ENCODE assay signal across 29 mouse cellular contexts in the genomic region with DNA sequence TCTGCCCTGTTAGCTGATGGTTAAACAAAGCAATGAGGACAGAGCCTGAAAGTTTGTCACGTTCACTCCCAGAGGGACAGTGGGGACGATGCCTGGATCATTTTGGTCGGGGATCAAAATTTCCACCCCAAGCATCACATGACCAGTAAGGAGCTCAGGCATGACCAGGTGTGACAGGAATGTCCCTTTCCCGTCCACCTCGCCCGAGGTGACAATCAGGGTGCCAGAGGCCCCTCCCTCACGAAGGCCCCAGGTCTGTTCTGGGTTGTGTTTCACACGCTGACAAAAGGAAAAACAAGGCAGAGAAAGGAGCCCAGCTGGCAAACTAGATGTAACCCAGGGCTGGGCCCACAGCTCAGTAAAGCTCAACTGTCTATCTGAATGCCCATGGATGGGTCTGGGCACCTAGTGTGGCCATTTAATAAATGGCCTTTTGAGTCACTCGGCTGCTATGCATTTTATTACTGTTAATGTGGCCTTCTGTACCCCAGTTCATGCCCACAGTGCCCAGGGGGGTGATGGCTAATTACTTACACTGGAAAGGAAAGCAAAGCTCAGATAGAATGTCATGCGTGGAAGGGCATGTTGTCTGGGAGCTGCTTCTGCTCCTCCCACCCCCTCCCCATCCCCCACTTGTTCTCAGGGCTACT. TPM values are rescaled to one million over a fixed set of nuclear protein-coding genes. Genes with fewer than 3 reads are reported as not detected.
DNase-seq lines count a peak whose midpoint lies in the region; ATAC-seq and TF ChIP-seq lines count a peak whose summit lies in the region.
"Had no signal": no experiment of that assay in that cellular context is flagged by ENCODE, and none has a peak within 500 bp of the region (broad histone marks: within the 10 kb centered on the region; RNA-seq: fewer than 3 reads in every experiment).

No protein-coding gene starts in this region.

- H3K9ac ChIP-seq in kidney, embryonic 14.5 days (ENCODE audit: low read depth, low read length): no peak overlapping the region
- H3K9ac ChIP-seq: embryonic facial prominence, embryonic 12.5 days; forebrain, embryonic 15.5 days; hindbrain, embryonic 15.5 days; liver, embryonic 12.5 days; liver, postnatal 0 days; midbrain, embryonic 13.5 days; neural tube, embryonic 15.5 days; stomach, embryonic 15.5 days had no signal

- no peaks in the 10 kb centered on the region for H3K27me3 ChIP-seq in Patski
- H3K27me3 ChIP-seq in kidney, embryonic 14.5 days (ENCODE audit: control insufficient read depth, insufficient read depth, low read length): no peaks in the 10 kb centered on the region
- no peaks in the 10 kb centered on the region for H3K27me3 ChIP-seq in forebrain, embryonic 10.5 days (ENCODE audit: poor library complexity, severe bottlenecking)
- H3K27me3 ChIP-seq: embryonic facial prominence, embryonic 12.5 days; forebrain, embryonic 15.5 days; hindbrain, embryonic 15.5 days; liver, embryonic 12.5 days; midbrain, embryonic 13.5 days; neural tube, embryonic 15.5 days; stomach, embryonic 15.5 days had no signal

- POLR2A ChIA-PET in Patski (lab: Charles Lee): interaction anchor here (0.5 to 1.8 kb wide), 5 partner anchors 12 to 290 kb away, joined by 3 to 6 read pairs (median 4); no protein-coding TSS in a partner anchor

- DNase-seq in Patski (ENCODE audit: low read depth, low spot score): peak; percentile 87
- peak; percentile 84 for DNase-seq in kidney, adult 11 months
- peak; percentile 72 for DNase-seq in kidney, postnatal 14 days
- no peak for DNase-seq in c-Kit-positive CD71-positive TER-119-positive erythroid progenitor cells, embryonic 14.5 days (ENCODE audit: low spot score)
- no peak for DNase-seq in thymus, postnatal 14 days
- DNase-seq in forebrain, embryonic 10.5 days (ENCODE audit: extremely low spot score, low spot score): no peak
- DNase-seq: adrenal gland, postnatal 36 days; cerebellum, adult 8-10 months; cerebellum, postnatal 25 days; gastrocnemius, adult 2 months; heart, postnatal 14 days; left cerebral cortex, postnatal 4 days; liver, postnatal 0 days; retina, postnatal 1 day; right cerebral cortex, postnatal 14 days; thymus, postnatal 25 days had no signal

- H3K27ac ChIP-seq in kidney, embryonic 14.5 days (ENCODE audit: low read depth, low read length): peak overlapping the region; percentile 20; the same call in 1 of the 2 replicates
- H3K27ac ChIP-seq in forebrain, embryonic 10.5 days: no peak overlapping the region
- H3K27ac ChIP-seq: embryonic facial prominence, embryonic 12.5 days; forebrain, embryonic 15.5 days; gastrocnemius, adult 2 months; hindbrain, embryonic 10.5 days; hindbrain, embryonic 15.5 days; left cerebral cortex, adult 2 months; liver, embryonic 12.5 days; macrophage; midbrain, embryonic 13.5 days; neural tube, embryonic 15.5 days; stomach, embryonic 15.5 days had no signal

- CTCF ChIA-PET in Patski (lab: Charles Lee): interaction anchor here (0.7 to 1.2 kb wide), 6 partner anchors 9 to 358 kb away, joined by 3 to 5 read pairs (median 3); a partner anchor contains a TSS

- H3K4me1 ChIP-seq in kidney, embryonic 14.5 days (ENCODE audit: control insufficient read depth, insufficient read depth, low read length): peaks cover 29% of the 10 kb centered on the region; the same call in 1 of the 2 replicates
- no peaks in the 10 kb centered on the region for H3K4me1 ChIP-seq in forebrain, embryonic 10.5 days
- H3K4me1 ChIP-seq: embryonic facial prominence, embryonic 12.5 days; forebrain, embryonic 15.5 days; hindbrain, embryonic 10.5 days; hindbrain, embryonic 15.5 days; midbrain, embryonic 13.5 days; neural tube, embryonic 15.5 days; stomach, embryonic 15.5 days had no signal

- TF ChIP-seq CTCF in Patski (IDR thresholded peaks at IDR 0.05): no peak

- no peak overlapping the region for H3K4me3 ChIP-seq in kidney, embryonic 14.5 days (ENCODE audit: low read length)
- H3K4me3 ChIP-seq in forebrain, embryonic 10.5 days: no peak overlapping the region
- H3K4me3 ChIP-seq: embryonic facial prominence, embryonic 12.5 days; forebrain, embryonic 15.5 days; gastrocnemius, adult 2 months; hindbrain, embryonic 10.5 days; hindbrain, embryonic 15.5 days; left cerebral cortex, adult 2 months; liver, embryonic 12.5 days; midbrain, embryonic 13.5 days; neural tube, embryonic 15.5 days; stomach, embryonic 15.5 days had no signal

- 40% methylated on average over 10 of the region's 10 CpGs for WGBS in kidney, embryonic 14.5 days
- WGBS in forebrain, embryonic 10.5 days: 82% methylated on average over 10 of the region's 10 CpGs

- H3K36me3 ChIP-seq in kidney, embryonic 14.5 days (ENCODE audit: control insufficient read depth, insufficient read depth, low read length): peaks cover 83% of the 10 kb centered on the region
- H3K36me3 ChIP-seq in forebrain, embryonic 10.5 days (replicated peaks): peaks cover 93% of the 10 kb centered on the region

- peak; percentile 70 for ATAC-seq in Patski
- no peak for ATAC-seq in kidney, embryonic 14.5 days (ENCODE audit: low FRiP score, low TSS enrichment)
- ATAC-seq: CD4-positive, CD25-positive, alpha-beta regulatory T cell, adult 4 months; forebrain, embryonic 15.5 days; inflammation-experienced regulatory T-cells, adult 6 months; liver, embryonic 12.5 days; liver, postnatal 0 days; midbrain, embryonic 13.5 days had no signal

- H3K4me2 ChIP-seq in kidney, embryonic 14.5 days (replicated peaks; ENCODE audit: low read depth, low read length): no peak overlapping the region
- H3K4me2 ChIP-seq: embryonic facial prominence, embryonic 12.5 days; forebrain, embryonic 15.5 days; hindbrain, embryonic 15.5 days; liver, embryonic 12.5 days; midbrain, embryonic 13.5 days; neural tube, embryonic 15.5 days; stomach, embryonic 15.5 days had no signal

- H3K9me3 ChIP-seq in kidney, embryonic 14.5 days (ENCODE audit: control insufficient read depth, low read length): no peaks in the 10 kb centered on the region
- H3K9me3 ChIP-seq in forebrain, embryonic 10.5 days: no peaks in the 10 kb centered on the region
- H3K9me3 ChIP-seq: embryonic facial prominence, embryonic 12.5 days; forebrain, embryonic 15.5 days; hindbrain, embryonic 10.5 days; hindbrain, embryonic 15.5 days; liver, embryonic 12.5 days; midbrain, embryonic 13.5 days; neural tube, embryonic 15.5 days; stomach, embryonic 15.5 days had no signal

- in situ Hi-C loops in Patski (cut with MboI; ENCODE audit: low pct_unique_long_range_greater_than_20kb): no loop called here

RNA-seq across cellular contexts. Expression of a gene that starts 35.6 kb away (rescaled TPM):
- 281 TPM for polyA plus RNA-seq in Patski (2021)
- 52.3 and 94.7 TPM in 2 replicates for polyA plus RNA-seq in kidney, embryonic 14.5 days (2014; fragmentation: Nextera tagmentation; extraction: Ambion mirVana)
- polyA plus RNA-seq in forebrain, embryonic 10.5 days (2016; fragmentation: Nextera tagmentation; extraction: Ambion mirVana): 71.5 and 71.8 TPM in 2 replicates

Comparison
In these comparisons a context has a peak if more than half of its experiments do, and no peak if none do; other contexts are left out.
1. DNase-seq: peak in Patski (single experiment), kidney, adult 11 months (single experiment) and kidney, postnatal 14 days (single experiment); none in c-Kit-positive CD71-positive TER-119-positive erythroid progenitor cells, embryonic 14.5 days (single experiment), thymus, postnatal 14 days (single experiment) and forebrain, embryonic 10.5 days (single experiment).